Mouse (Mus musculus): Measurements from ENCODE around the gene Xpo5. TPM values are rescaled to one million over a fixed set of nuclear protein-coding genes. Genes with fewer than 3 reads are reported as not detected.

Gene Xpo5
- polyA plus RNA-seq, 1 experiment from 2014 or later, result 67.1 TPM

GRCm38 (mm10) chr17:46164301-46164700, 38.3 kb upstream of the Xpo5 start:
- H3K27ac ChIP-seq (replicated peaks), result no peak overlapping the region
- H3K36me3 ChIP-seq, result peaks cover 69% of the 10 kb centered on the region
- no peak overlapping the region for H3K4me3 ChIP-seq
- no peak for DNase-seq (ENCODE audit: low spot score)
- no peaks in the 10 kb centered on the region for H3K27me3 ChIP-seq (ENCODE audit: low read depth, poor library complexity, severe bottlenecking)
- peaks cover 32% of the 10 kb centered on the region for H3K4me1 ChIP-seq
- H3K9me3 ChIP-seq (replicated peaks), result no peaks in the 10 kb centered on the region
- WGBS, result 93% methylated on average over 8 of the region's 8 CpGs

GRCm38 (mm10) chr17:46164791-46165190, 37.8 kb upstream of the Xpo5 start:
- Histone ChIP-seq H3K27me3 (ENCODE audit: low read depth, poor library complexity, severe bottlenecking) (no peaks in the 10 kb centered on the region), H3K4me1 (peaks cover 27% of the 10 kb centered on the region), H3K27ac (replicated peaks) (no peak overlapping the region), H3K36me3 (peaks cover 74% of the 10 kb centered on the region), H3K4me3 (no peak overlapping the region), H3K9me3 (replicated peaks) (no peaks in the 10 kb centered on the region)
- 96% methylated on average over 10 of the region's 10 CpGs for WGBS
- DNase-seq (ENCODE audit: low spot score), result no peak

- Histone ChIP-seq H3K36me3 (peaks cover 80% of the 10 kb centered on the region), H3K27ac (replicated peaks) (no peak overlapping the region), H3K4me1 (peaks cover 21% of the 10 kb centered on the region), H3K27me3 (ENCODE audit: low read depth, poor library complexity, severe bottlenecking) (no peaks in the 10 kb centered on the region), H3K9me3 (replicated peaks) (no peaks in the 10 kb centered on the region), H3K4me3 (no peak overlapping the region)
- DNase-seq (ENCODE audit: low spot score), result no peak
- 92% methylated on average over 12 of the region's 12 CpGs for WGBS
Observed at GRCm38 (mm10) chr17:46165460-46165859, 37.1 kb upstream of the Xpo5 start.

DNA sequence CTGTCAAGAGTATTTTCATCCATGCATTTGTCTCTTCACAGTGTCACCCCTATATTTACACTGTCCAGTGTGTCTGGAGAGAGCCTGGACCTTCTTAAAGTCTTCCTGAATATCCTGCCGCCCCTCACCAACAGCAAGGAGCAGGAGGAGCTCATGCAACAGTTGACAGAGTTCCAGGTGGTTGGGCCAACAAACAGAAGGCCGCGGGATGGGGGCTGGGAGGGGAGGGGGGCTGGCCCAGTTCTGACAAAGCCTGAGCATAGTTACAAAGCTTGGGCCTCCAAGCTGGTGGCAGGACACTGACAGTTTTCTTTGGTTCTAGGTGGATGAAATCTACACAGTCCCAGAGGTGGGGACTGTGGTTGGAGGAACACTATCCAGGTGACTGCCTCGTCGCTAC, 36.3 kb upstream of the Xpo5 start:
- Histone ChIP-seq H3K27ac (replicated peaks) (no peak overlapping the region), H3K27me3 (ENCODE audit: low read depth, poor library complexity, severe bottlenecking) (no peaks in the 10 kb centered on the region), H3K36me3 (peaks cover 89% of the 10 kb centered on the region), H3K4me3 (no peak overlapping the region), H3K4me1 (peaks cover 21% of the 10 kb centered on the region), H3K9me3 (replicated peaks) (no peaks in the 10 kb centered on the region)
- no peak for DNase-seq (ENCODE audit: low spot score)
- WGBS, result 96% methylated on average over 5 of the region's 5 CpGs

DNA sequence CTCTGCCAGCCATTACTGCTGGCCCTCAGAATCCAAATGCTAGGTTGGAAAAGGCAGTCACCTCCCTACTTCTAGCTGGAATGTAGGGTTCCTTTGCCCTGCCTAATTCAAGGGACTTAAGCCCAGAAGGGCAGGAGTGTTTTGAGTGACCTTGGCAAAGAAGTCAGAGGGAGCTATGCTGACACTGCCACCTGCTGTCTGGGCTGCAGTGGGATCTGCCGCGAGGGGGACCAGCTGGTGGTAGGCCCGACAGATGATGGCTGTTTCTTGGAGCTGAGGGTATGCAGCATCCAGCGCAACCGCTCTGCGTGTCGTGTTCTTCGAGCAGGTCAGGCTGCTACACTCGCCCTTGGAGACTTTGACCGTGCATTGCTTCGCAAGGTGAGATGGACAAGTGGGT, 35.6 kb upstream of the Xpo5 start:
- H3K27ac ChIP-seq (replicated peaks), result no peak overlapping the region
- 88% methylated on average over 11 of the region's 11 CpGs for WGBS
- H3K4me3 ChIP-seq, result no peak overlapping the region
- H3K36me3 ChIP-seq, result peaks cover 95% of the 10 kb centered on the region
- H3K27me3 ChIP-seq (ENCODE audit: low read depth, poor library complexity, severe bottlenecking), result no peaks in the 10 kb centered on the region
- H3K4me1 ChIP-seq, result peaks cover 14% of the 10 kb centered on the region
- no peaks in the 10 kb centered on the region for H3K9me3 ChIP-seq (replicated peaks)
- DNase-seq (ENCODE audit: low spot score), result no peak

GRCm38 (mm10) chr17:46168318-46168717, 34.3 kb upstream of the Xpo5 start:
- peaks cover 99% of the 10 kb centered on the region for H3K36me3 ChIP-seq
- H3K27me3 ChIP-seq (ENCODE audit: low read depth, poor library complexity, severe bottlenecking), result no peaks in the 10 kb centered on the region
- H3K27ac ChIP-seq (replicated peaks), result no peak overlapping the region
- H3K9me3 ChIP-seq (replicated peaks), result no peaks in the 10 kb centered on the region
- peaks cover under 1% of the 10 kb centered on the region; the same call in 1 of the 2 replicates for H3K4me1 ChIP-seq
- no peak for DNase-seq (ENCODE audit: low spot score)
- H3K4me3 ChIP-seq, result no peak overlapping the region
- 69% methylated on average over 5 of the region's 5 CpGs for WGBS

DNA sequence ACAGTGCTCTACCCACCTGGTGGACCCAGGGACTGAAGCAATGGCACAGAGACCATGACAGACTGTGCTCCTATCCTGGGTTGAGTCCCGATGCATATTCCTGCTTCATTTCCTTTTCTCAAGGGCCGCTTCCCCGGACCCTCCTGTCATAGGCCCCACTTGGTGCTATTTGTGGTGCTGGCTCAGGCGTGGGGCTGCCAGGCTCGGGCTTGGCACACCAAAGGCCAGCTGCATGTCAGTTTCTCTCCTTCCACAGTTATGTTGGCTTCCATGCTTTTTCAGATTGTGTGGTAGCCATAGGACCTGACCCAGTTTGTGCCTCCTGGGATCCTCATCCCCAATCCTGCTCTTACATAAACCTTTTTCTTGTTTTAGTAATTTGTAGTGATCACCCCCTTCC, 33.8 kb upstream of the Xpo5 start:
- Histone ChIP-seq H3K4me1 (no peaks in the 10 kb centered on the region), H3K4me3 (no peak overlapping the region), H3K27ac (replicated peaks) (no peak overlapping the region), H3K36me3 (peaks cover 98% of the 10 kb centered on the region), H3K9me3 (replicated peaks) (no peaks in the 10 kb centered on the region), H3K27me3 (ENCODE audit: low read depth, poor library complexity, severe bottlenecking) (no peaks in the 10 kb centered on the region)
- DNase-seq (ENCODE audit: low spot score), result no peak
- 90% methylated on average over 5 of the region's 5 CpGs for WGBS

DNA sequence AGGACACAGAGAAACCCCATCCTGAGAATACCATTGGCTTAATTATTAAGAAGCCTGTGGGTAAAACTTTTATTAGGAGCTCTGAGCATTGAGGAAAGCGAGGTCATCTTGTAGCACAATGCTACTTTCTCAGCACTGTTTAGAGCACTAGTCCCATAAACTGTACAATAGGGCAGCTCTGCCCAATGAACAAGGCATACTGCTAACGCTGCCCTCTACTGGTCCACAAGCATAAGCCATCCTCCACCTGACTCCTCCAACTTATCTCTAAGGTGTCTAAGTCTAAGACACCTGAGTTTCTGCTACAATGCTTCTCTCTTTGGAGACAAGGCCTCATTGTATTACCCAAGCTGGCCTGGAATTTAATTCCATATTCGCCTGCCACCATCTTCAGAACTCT, 32.0 kb upstream of the Xpo5 start:
- no peak overlapping the region for H3K4me3 ChIP-seq
- H3K27me3 ChIP-seq (ENCODE audit: low read depth, poor library complexity, severe bottlenecking), result no peaks in the 10 kb centered on the region
- H3K9me3 ChIP-seq (replicated peaks), result no peaks in the 10 kb centered on the region
- 83% methylated on average over 3 of the region's 3 CpGs for WGBS
- peaks cover 94% of the 10 kb centered on the region for H3K36me3 ChIP-seq
- DNase-seq (ENCODE audit: low spot score), result no peak
- H3K27ac ChIP-seq (replicated peaks), result no peak overlapping the region
- H3K4me1 ChIP-seq, result no peaks in the 10 kb centered on the region

DNA sequence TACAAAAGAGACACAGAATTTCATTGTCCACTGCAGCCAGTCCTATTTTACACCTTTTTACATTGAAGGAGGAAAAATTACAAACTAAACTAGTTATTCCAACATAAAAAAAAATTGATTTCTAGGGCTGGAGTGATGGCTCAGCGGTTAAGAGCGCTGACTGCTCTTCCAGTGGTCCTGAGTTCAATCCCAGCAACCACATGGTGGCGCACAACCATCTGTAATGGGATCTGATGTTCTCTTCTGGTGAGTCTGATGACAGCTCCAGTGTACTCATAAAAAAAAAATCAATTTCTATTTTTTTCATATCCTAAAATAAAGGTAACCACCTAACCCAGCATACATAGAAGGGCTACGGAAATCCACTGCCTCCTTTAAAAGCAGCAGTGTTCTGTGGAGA, 20.3 kb upstream of the Xpo5 start:
- no peak overlapping the region for H3K4me3 ChIP-seq
- H3K9me3 ChIP-seq (replicated peaks), result no peaks in the 10 kb centered on the region
- no peak overlapping the region for H3K27ac ChIP-seq (replicated peaks)
- H3K4me1 ChIP-seq, result no peaks in the 10 kb centered on the region
- 83% methylated on average over 4 of the region's 4 CpGs for WGBS
- H3K36me3 ChIP-seq, result peaks cover 98% of the 10 kb centered on the region
- no peaks in the 10 kb centered on the region for H3K27me3 ChIP-seq (ENCODE audit: low read depth, poor library complexity, severe bottlenecking)
- DNase-seq (ENCODE audit: low spot score), result no peak

- no peaks in the 10 kb centered on the region for H3K4me1 ChIP-seq
- H3K4me3 ChIP-seq, result no peak overlapping the region
- H3K27me3 ChIP-seq (ENCODE audit: low read depth, poor library complexity, severe bottlenecking), result no peaks in the 10 kb centered on the region
- DNase-seq (ENCODE audit: low spot score), result no peak
- H3K27ac ChIP-seq (replicated peaks), result no peak overlapping the region
- 96% methylated on average over 2 of the region's 2 CpGs for WGBS
- peaks cover 98% of the 10 kb centered on the region for H3K36me3 ChIP-seq
- no peaks in the 10 kb centered on the region for H3K9me3 ChIP-seq (replicated peaks)
Observed at GRCm38 (mm10) chr17:46188829-46189228, 13.8 kb upstream of the Xpo5 start.

DNA sequence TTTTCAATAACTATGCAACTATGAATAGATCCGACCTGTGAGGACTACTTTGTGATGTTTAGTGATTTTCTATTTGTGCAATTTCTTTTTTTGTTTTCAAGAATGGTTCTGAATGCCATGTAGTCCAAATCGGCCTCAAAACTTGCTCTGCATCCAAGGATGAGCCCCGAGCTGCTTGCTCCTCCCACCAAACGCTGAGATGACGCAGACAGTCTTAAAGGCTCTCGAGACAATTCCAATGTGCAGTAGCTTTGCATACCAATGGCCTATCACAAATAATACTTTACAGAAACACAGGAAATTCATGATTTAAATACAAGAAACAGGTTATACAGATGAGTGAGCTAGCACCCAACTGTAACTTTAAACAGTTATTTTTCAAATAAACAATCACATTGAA, 1.4 kb upstream of the Xpo5 start:
- H3K9me3 ChIP-seq (replicated peaks), result no peaks in the 10 kb centered on the region
- H3K27me3 ChIP-seq (ENCODE audit: low read depth, poor library complexity, severe bottlenecking), result no peaks in the 10 kb centered on the region
- peak overlapping the region; percentile 92 for H3K4me3 ChIP-seq
- 78% methylated on average over 6 of the region's 6 CpGs for WGBS
- DNase-seq (ENCODE audit: low spot score), result no peak
- H3K27ac ChIP-seq (replicated peaks), result no peak overlapping the region
- peaks cover 33% of the 10 kb centered on the region for H3K4me1 ChIP-seq
- peaks cover 60% of the 10 kb centered on the region for H3K36me3 ChIP-seq

GRCm38 (mm10) chr17:46203078-46203477, 496 bp downstream of the Xpo5 start:
- peaks cover 33% of the 10 kb centered on the region for H3K4me1 ChIP-seq
- no peak for DNase-seq (ENCODE audit: low spot score)
- H3K9me3 ChIP-seq (replicated peaks), result no peaks in the 10 kb centered on the region
- peak overlapping the region; percentile 92 for H3K4me3 ChIP-seq
- peak overlapping the region; percentile 87 for H3K27ac ChIP-seq (replicated peaks)
- peaks cover 60% of the 10 kb centered on the region for H3K36me3 ChIP-seq
- under 1% methylated on average over 20 of the region's 20 CpGs for WGBS
- H3K27me3 ChIP-seq (ENCODE audit: low read depth, poor library complexity, severe bottlenecking), result no peaks in the 10 kb centered on the region

DNA sequence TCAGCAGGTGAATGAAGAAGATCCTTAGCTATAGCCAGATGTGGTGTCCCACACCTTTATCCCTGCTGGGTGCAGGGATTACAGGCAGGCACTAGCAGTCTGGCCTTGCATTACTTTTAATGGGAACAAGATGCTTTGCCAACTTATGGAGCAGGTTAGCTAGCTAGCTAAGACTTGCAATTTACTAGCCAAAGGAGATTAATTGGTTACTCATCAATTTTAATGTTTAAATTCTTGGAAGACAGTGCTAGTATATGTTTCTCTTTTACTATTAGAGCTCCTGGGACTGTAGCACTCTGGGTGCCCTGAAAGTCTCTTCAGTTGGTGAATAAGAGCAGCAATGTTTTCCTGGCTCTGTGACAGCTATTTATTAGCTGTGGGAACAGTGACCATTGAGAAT, 4.1 kb downstream of the Xpo5 start:
- DNase-seq (ENCODE audit: low spot score), result no peak
- peaks cover 17% of the 10 kb centered on the region for H3K4me1 ChIP-seq
- H3K36me3 ChIP-seq, result peaks cover 76% of the 10 kb centered on the region
- H3K9me3 ChIP-seq (replicated peaks), result no peaks in the 10 kb centered on the region
- H3K27ac ChIP-seq (replicated peaks), result no peak overlapping the region
- no peaks in the 10 kb centered on the region for H3K27me3 ChIP-seq (ENCODE audit: low read depth, poor library complexity, severe bottlenecking)
- no peak overlapping the region for H3K4me3 ChIP-seq

- H3K9me3 ChIP-seq (replicated peaks), result no peaks in the 10 kb centered on the region
- no peak for DNase-seq (ENCODE audit: low spot score)
- no peak overlapping the region for H3K27ac ChIP-seq (replicated peaks)
- H3K36me3 ChIP-seq, result peaks cover 100% of the 10 kb centered on the region
- no peaks in the 10 kb centered on the region for H3K4me1 ChIP-seq
- no peaks in the 10 kb centered on the region for H3K27me3 ChIP-seq (ENCODE audit: low read depth, poor library complexity, severe bottlenecking)
- H3K4me3 ChIP-seq, result no peak overlapping the region
- 98% methylated on average over 3 of the region's 3 CpGs for WGBS
Observed at GRCm38 (mm10) chr17:46210550-46210949, 8.0 kb downstream of the Xpo5 start.
